Mouse (Mus musculus): ENCODE data around the gene Lrrc9. TPM values are rescaled to one million over a fixed set of nuclear protein-coding genes. Genes with fewer than 3 reads are reported as not detected.

Lrrc9 gene
- 0.14 and 0.18 TPM in 2 replicates for polyA plus RNA-seq (2012; rRNA removed)

GRCm38 (mm10) chr12:72441839-72442576 lies at the start of gene Lrrc9:
TSS of gene Lrrc9 (plus strand) at chr12:72441866.
- Histone ChIP-seq H3K27ac (ENCODE audit: control insufficient read depth, insufficient read depth, low read length) (no peak within 1 kb of the TSS), H3K27me3 (ENCODE audit: control insufficient read depth, insufficient read depth, low read length) (no peaks in the 10 kb centered on the region; the same call in 1 of the 2 replicates), H3K4me1 (replicated peaks; ENCODE audit: control insufficient read depth, insufficient read depth, low read length) (no peaks in the 10 kb centered on the region; the same call in 1 of the 2 replicates), H3K36me3 (ENCODE audit: control insufficient read depth, insufficient read depth, low read length) (no peaks in the 10 kb centered on the region), H3K4me3 (ENCODE audit: control insufficient read depth, insufficient read depth, low read length) (peak within 1 kb of the TSS; percentile 21)
- WGBS = 8% methylated on average over 31 of the region's 31 CpGs
- TF ChIP-seq CTCF (IDR thresholded peaks at IDR 0.05; ENCODE audit: borderline replicate concordance, control insufficient read depth, extremely low read depth, insufficient read depth, low read length, poor library complexity) (no peak), POLR2A (IDR thresholded peaks at IDR 0.05; ENCODE audit: control insufficient read depth, extremely low read depth, insufficient read depth, low read length, poor library complexity) (no peak)
- peak; percentile 30 for DNase-seq

DNA sequence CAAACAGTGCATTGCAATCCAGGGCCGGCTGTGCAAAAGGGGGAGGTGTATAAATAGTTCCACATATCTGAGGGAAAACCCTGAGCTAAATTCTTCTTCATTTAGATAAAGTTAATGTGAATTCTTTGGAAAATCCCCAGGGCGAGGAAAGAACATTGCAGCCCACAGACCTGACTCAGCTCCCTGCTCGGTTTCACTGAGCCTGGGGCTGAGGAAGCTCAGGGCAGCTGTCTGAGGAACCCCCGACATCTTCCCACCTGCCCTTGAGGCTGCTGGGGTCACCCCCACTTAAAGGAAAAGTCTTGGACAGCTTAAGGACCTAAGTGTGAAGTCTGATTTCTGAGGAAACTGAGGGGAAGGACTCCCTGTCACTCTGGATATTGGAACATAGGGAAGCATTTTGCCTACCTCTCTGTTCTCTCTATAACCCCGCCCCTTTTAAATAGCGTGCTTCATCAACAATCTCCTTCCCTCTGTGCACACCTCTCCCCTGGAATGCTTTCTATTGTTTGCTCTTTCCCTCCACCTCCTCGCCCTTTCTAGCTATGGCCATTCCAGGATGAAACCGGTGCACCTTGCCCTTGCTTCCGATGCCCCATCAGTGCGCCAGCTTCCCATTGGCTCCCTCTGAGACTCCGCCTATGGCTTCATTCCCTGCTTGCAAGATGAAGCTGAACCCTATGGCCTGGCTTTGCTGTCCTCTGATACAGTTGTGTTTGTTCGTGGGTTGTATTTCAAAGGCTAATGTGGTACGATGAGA lies 48.4 kb upstream of the Lrrc9 start:
- TF ChIP-seq POLR2A (IDR thresholded peaks at IDR 0.05; ENCODE audit: control insufficient read depth, extremely low read depth, insufficient read depth, low read length, poor library complexity) = no peak
- no peak for TF ChIP-seq CTCF (IDR thresholded peaks at IDR 0.05; ENCODE audit: borderline replicate concordance, control insufficient read depth, extremely low read depth, insufficient read depth, low read length, poor library complexity)
- no peak for DNase-seq
- no peak overlapping the region for H3K27ac ChIP-seq (ENCODE audit: control insufficient read depth, insufficient read depth, low read length)
- no peaks in the 10 kb centered on the region for H3K4me1 ChIP-seq (replicated peaks; ENCODE audit: control insufficient read depth, insufficient read depth, low read length)
- no peak overlapping the region for H3K4me3 ChIP-seq (ENCODE audit: control insufficient read depth, insufficient read depth, low read length)
- 78% methylated on average over 13 of the region's 13 CpGs for WGBS
- H3K36me3 ChIP-seq (ENCODE audit: control insufficient read depth, insufficient read depth, low read length) = no peaks in the 10 kb centered on the region
- no peaks in the 10 kb centered on the region for H3K27me3 ChIP-seq (ENCODE audit: control insufficient read depth, insufficient read depth, low read length)

- no peak for DNase-seq
- H3K4me3 ChIP-seq (ENCODE audit: control insufficient read depth, insufficient read depth, low read length) = no peak overlapping the region
- 83% methylated on average over 4 of the region's 5 CpGs for WGBS
- H3K27me3 ChIP-seq (ENCODE audit: control insufficient read depth, insufficient read depth, low read length) = peaks cover 7% of the 10 kb centered on the region
- no peaks in the 10 kb centered on the region for H3K4me1 ChIP-seq (replicated peaks; ENCODE audit: control insufficient read depth, insufficient read depth, low read length)
- TF ChIP-seq CTCF (IDR thresholded peaks at IDR 0.05; ENCODE audit: borderline replicate concordance, control insufficient read depth, extremely low read depth, insufficient read depth, low read length, poor library complexity) = no peak
- TF ChIP-seq POLR2A (IDR thresholded peaks at IDR 0.05; ENCODE audit: control insufficient read depth, extremely low read depth, insufficient read depth, low read length, poor library complexity) = no peak
- no peak overlapping the region for H3K27ac ChIP-seq (ENCODE audit: control insufficient read depth, insufficient read depth, low read length)
- no peaks in the 10 kb centered on the region for H3K36me3 ChIP-seq (ENCODE audit: control insufficient read depth, insufficient read depth, low read length)
Measured at GRCm38 (mm10) chr12:72405031-72405430, 36.6 kb upstream of the Lrrc9 start.

DNA sequence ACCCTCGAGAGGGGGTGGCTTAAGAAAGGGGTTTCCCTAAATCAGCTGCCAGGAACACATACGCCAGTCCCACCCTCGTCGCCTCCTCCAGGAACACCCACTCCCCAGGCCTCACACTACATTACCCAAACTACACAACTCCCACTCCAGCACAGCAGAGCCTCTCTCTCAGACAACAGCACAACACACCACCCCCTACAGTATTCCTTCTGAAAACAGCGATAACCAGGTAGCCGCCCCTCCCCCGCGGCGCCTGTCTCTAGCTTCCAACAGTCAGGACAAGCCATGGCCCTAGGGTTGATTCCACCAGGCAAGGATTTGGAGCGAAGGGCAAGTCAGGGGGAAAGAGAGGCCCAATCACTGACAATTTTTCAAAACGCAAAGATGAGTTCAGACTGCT lies 34.5 kb upstream of the Lrrc9 start:
- 36% methylated on average over 11 of the region's 11 CpGs for WGBS
- no peak for TF ChIP-seq CTCF (IDR thresholded peaks at IDR 0.05; ENCODE audit: borderline replicate concordance, control insufficient read depth, extremely low read depth, insufficient read depth, low read length, poor library complexity)
- no peak for TF ChIP-seq POLR2A (IDR thresholded peaks at IDR 0.05; ENCODE audit: control insufficient read depth, extremely low read depth, insufficient read depth, low read length, poor library complexity)
- no peaks in the 10 kb centered on the region for H3K4me1 ChIP-seq (replicated peaks; ENCODE audit: control insufficient read depth, insufficient read depth, low read length)

GRCm38 (mm10) chr12:72407721-72408110 lies 34.0 kb upstream of the Lrrc9 start:
- H3K27me3 ChIP-seq (ENCODE audit: control insufficient read depth, insufficient read depth, low read length) = peaks cover 7% of the 10 kb centered on the region
- 6% methylated on average over 17 of the region's 17 CpGs for WGBS

More for the DNA sequence above, 34.5 kb upstream of the Lrrc9 start:
- no peak for DNase-seq
- Histone ChIP-seq H3K36me3 (ENCODE audit: control insufficient read depth, insufficient read depth, low read length) (no peaks in the 10 kb centered on the region), H3K27ac (ENCODE audit: control insufficient read depth, insufficient read depth, low read length) (no peak overlapping the region), H3K4me3 (ENCODE audit: control insufficient read depth, insufficient read depth, low read length) (no peak overlapping the region), H3K27me3 (ENCODE audit: control insufficient read depth, insufficient read depth, low read length) (peaks cover 7% of the 10 kb centered on the region)

GRCm38 (mm10) chr12:72408111-72408891 lies 33.4 kb upstream of the Lrrc9 start:
- TF ChIP-seq CTCF (IDR thresholded peaks at IDR 0.05; ENCODE audit: borderline replicate concordance, control insufficient read depth, extremely low read depth, insufficient read depth, low read length, poor library complexity) (no peak), POLR2A (IDR thresholded peaks at IDR 0.05; ENCODE audit: control insufficient read depth, extremely low read depth, insufficient read depth, low read length, poor library complexity) (no peak)
- H3K27me3 ChIP-seq (ENCODE audit: control insufficient read depth, insufficient read depth, low read length) = peaks cover 7% of the 10 kb centered on the region
- WGBS = 1% methylated on average over 63 of the region's 63 CpGs
- H3K4me3 ChIP-seq (ENCODE audit: control insufficient read depth, insufficient read depth, low read length) = peak overlapping the region; percentile 12; the same call in 1 of the 2 replicates
- no peak overlapping the region for H3K27ac ChIP-seq (ENCODE audit: control insufficient read depth, insufficient read depth, low read length)
- H3K36me3 ChIP-seq (ENCODE audit: control insufficient read depth, insufficient read depth, low read length) = no peaks in the 10 kb centered on the region
- H3K4me1 ChIP-seq (replicated peaks; ENCODE audit: control insufficient read depth, insufficient read depth, low read length) = no peaks in the 10 kb centered on the region
- peak; percentile 4 for DNase-seq

More at GRCm38 (mm10) chr12:72407721-72408110, 34.0 kb upstream of the Lrrc9 start:
- no peak for DNase-seq
- no peak for TF ChIP-seq POLR2A (IDR thresholded peaks at IDR 0.05; ENCODE audit: control insufficient read depth, extremely low read depth, insufficient read depth, low read length, poor library complexity)
- no peak for TF ChIP-seq CTCF (IDR thresholded peaks at IDR 0.05; ENCODE audit: borderline replicate concordance, control insufficient read depth, extremely low read depth, insufficient read depth, low read length, poor library complexity)
- no peaks in the 10 kb centered on the region for H3K4me1 ChIP-seq (replicated peaks; ENCODE audit: control insufficient read depth, insufficient read depth, low read length)
- H3K36me3 ChIP-seq (ENCODE audit: control insufficient read depth, insufficient read depth, low read length) = no peaks in the 10 kb centered on the region
- H3K4me3 ChIP-seq (ENCODE audit: control insufficient read depth, insufficient read depth, low read length) = no peak overlapping the region
- H3K27ac ChIP-seq (ENCODE audit: control insufficient read depth, insufficient read depth, low read length) = no peak overlapping the region

Data from thymus, adult 2 months (tissue).